Mouse (Mus musculus) neural tube, embryonic 13.5 days (tissue): ENCODE measurements around the gene Mrpl55. TPM values are rescaled to one million over a fixed set of nuclear protein-coding genes. Genes with fewer than 3 reads are reported as not detected.
A peak's percentile ranks its signal among the peaks of the same experiment; 100 is the strongest.
"Not testable (repeated sequence)": the region's sequence is repeated elsewhere in the genome, so short reads cannot be mapped to it uniquely, and the experiment has no call there.

Source experiments
- ATAC-seq: fragments of 200-750 bp; cut with Nextera tagmentation; 2 replicates; pipeline ENCODE4 v1.8.0; 2017; ENCODE audit warnings: low read depth, mild to moderate bottlenecking, moderate TSS enrichment, moderate library complexity
- H3K27ac ChIP-seq: fragments of 300-500 bp; sonication (generic); replicated peaks from 2 replicates; pipeline ENCODE4 v1.5.1; 2015; ENCODE audit warnings: moderate library complexity, mild to moderate bottlenecking, inconsistent platforms
- H3K27me3 ChIP-seq: fragments of 300-500 bp; sonication (generic); 2 replicates; pipeline ENCODE4 v1.6.1; 2015; ENCODE audit warnings: mild to moderate bottlenecking, inconsistent platforms
- H3K36me3 ChIP-seq: fragments of 300-500 bp; sonication (generic); 2 replicates; pipeline ENCODE4 v1.6.1; 2015; ENCODE audit warnings: mild to moderate bottlenecking, inconsistent platforms
- H3K4me1 ChIP-seq: fragments of 300-500 bp; sonication (generic); replicated peaks from 2 replicates; pipeline ENCODE4 v1.6.1; 2015; ENCODE audit warnings: inconsistent platforms
- H3K4me2 ChIP-seq: fragments of 300-500 bp; sonication (generic); 2 replicates; pipeline ENCODE4 v1.6.1; 2015; ENCODE audit warnings: inconsistent platforms, mild to moderate bottlenecking, moderate library complexity
- H3K4me3 ChIP-seq: fragments of 300-500 bp; sonication (generic); 2 replicates; pipeline ENCODE4 v1.5.1; 2015; ENCODE audit warnings: mild to moderate bottlenecking, inconsistent platforms
- H3K9ac ChIP-seq: fragments of 300-500 bp; sonication (generic); 2 replicates; pipeline ENCODE4 v1.6.1; 2015; ENCODE audit warnings: moderate library complexity, mild to moderate bottlenecking, inconsistent platforms
- H3K9me3 ChIP-seq: fragments of 300-500 bp; sonication (generic); 2 replicates; pipeline ENCODE4 v1.6.1; 2016; ENCODE audit warnings: inconsistent platforms
- WGBS: fragments of 180-500 bp; shearing (Covaris S2); methylation state at CpG from one replicate; pipeline ENCODE4 v1.1.7; 2015; 5-methylcytosine and 5-hydroxymethylcytosine counted together
- polyA plus RNA-seq: library from polyadenylated mRNA; unstranded; fragments of >200 nt; fragmentation: Nextera tagmentation; extraction: Ambion mirVana; gene quantifications from 2 replicates; pipeline ENCODE4 v1.2.1, GENCODE M21; 2015

The Mrpl55 gene
- polyA plus RNA-seq, 1 experiment from 2014 or later: 95.6 TPM

- Histone ChIP-seq H3K4me3 (peak overlapping the region; percentile 90), H3K4me1 (peaks cover 22% of the 10 kb centered on the region), H3K27me3 (no peaks in the 10 kb centered on the region), H3K27ac (peak overlapping the region; percentile 50; the same call in 1 of the 2 replicates), H3K36me3 (peaks cover 27% of the 10 kb centered on the region), H3K9ac (peak overlapping the region; percentile 86), H3K4me2 (peak overlapping the region; percentile 93), H3K9me3 (no peaks in the 10 kb centered on the region)
- WGBS: 36% methylated on average over 16 of the region's 16 CpGs
- no peak for ATAC-seq
Measured at GRCm38 (mm10) chr11:59201216-59202002, 877 bp upstream of the Mrpl55 start.

GRCm38 (mm10) chr11:59208153-59208831, 6.0 kb downstream of the Mrpl55 start, which contains the start of gene 2310033P09Rik:
Gene 2310033P09Rik (plus strand): TSS chr11:59208321.
- Histone ChIP-seq H3K36me3 (peaks cover 65% of the 10 kb centered on the region), H3K9me3 (no peaks in the 10 kb centered on the region)

GRCm38 (mm10) chr11:59209003-59209441, 6.7 kb downstream of the Mrpl55 start:
- WGBS: 14% methylated on average over 18 of the region's 18 CpGs
- peak overlapping the region; percentile 85 for H3K27ac ChIP-seq
- H3K36me3 ChIP-seq: peaks cover 65% of the 10 kb centered on the region
- H3K4me3 ChIP-seq: peak overlapping the region; percentile 62
- peaks cover 25% of the 10 kb centered on the region for H3K4me1 ChIP-seq
- peak; percentile 60 for ATAC-seq
- H3K9me3 ChIP-seq: no peaks in the 10 kb centered on the region
- peak overlapping the region; percentile 90 for H3K4me2 ChIP-seq
- H3K9ac ChIP-seq: peak overlapping the region; percentile 78
- H3K27me3 ChIP-seq: no peaks in the 10 kb centered on the region

More at GRCm38 (mm10) chr11:59208153-59208831, 6.0 kb downstream of the Mrpl55 start, which contains the start of gene 2310033P09Rik:
- H3K4me3 ChIP-seq: peak within 1 kb of the TSS; percentile 62
- peaks cover 25% of the 10 kb centered on the region for H3K4me1 ChIP-seq
- WGBS: under 1% methylated on average over 65 of the region's 67 CpGs
- H3K27me3 ChIP-seq: no peaks in the 10 kb centered on the region
- peak within 1 kb of the TSS; percentile 90 for H3K4me2 ChIP-seq
- H3K9ac ChIP-seq: peak within 1 kb of the TSS; percentile 78
- peak within 1 kb of the TSS; percentile 85 for H3K27ac ChIP-seq
- peak; percentile 85 for ATAC-seq

- Histone ChIP-seq H3K27ac (0 out of 2 replicates have a peak overlapping the region, but pooled peaks have one; percentile 34), H3K4me2 (peak overlapping the region; percentile 90), H3K27me3 (no peaks in the 10 kb centered on the region), H3K9me3 (no peaks in the 10 kb centered on the region), H3K36me3 (peaks cover 59% of the 10 kb centered on the region), H3K4me1 (peaks cover 25% of the 10 kb centered on the region), H3K4me3 (peak overlapping the region; percentile 62), H3K9ac (peak overlapping the region; percentile 78; the same call in 1 of the 2 replicates)
- 72% methylated on average over 5 of the region's 5 CpGs for WGBS
- ATAC-seq: no peak
Measured at GRCm38 (mm10) chr11:59209580-59209979, 7.3 kb downstream of the Mrpl55 start.

GRCm38 (mm10) chr11:59210020-59210419, 7.7 kb downstream of the Mrpl55 start:
- Histone ChIP-seq H3K4me2 (no peak overlapping the region), H3K27ac (no peak overlapping the region)
- 87% methylated on average over 4 of the region's 4 CpGs for WGBS

GRCm38 (mm10) chr11:59211561-59211960, 9.3 kb downstream of the Mrpl55 start:
- Histone ChIP-seq H3K4me1 (peaks cover 25% of the 10 kb centered on the region), H3K36me3 (peaks cover 47% of the 10 kb centered on the region)
- WGBS: 86% methylated on average over 9 of the region's 9 CpGs
- H3K27ac ChIP-seq, H3K9me3 ChIP-seq, ATAC-seq, H3K4me2 ChIP-seq, H3K4me3 ChIP-seq, H3K9ac ChIP-seq, H3K27me3 ChIP-seq: not testable (repeated sequence)

More at GRCm38 (mm10) chr11:59210020-59210419, 7.7 kb downstream of the Mrpl55 start:
- ATAC-seq: no peak
- Histone ChIP-seq H3K4me1 (peaks cover 25% of the 10 kb centered on the region), H3K27me3 (no peaks in the 10 kb centered on the region), H3K9ac (0 out of 2 replicates have a peak overlapping the region, but pooled peaks have one; percentile 78), H3K9me3 (no peaks in the 10 kb centered on the region), H3K4me3 (no peak overlapping the region), H3K36me3 (peaks cover 57% of the 10 kb centered on the region)

GRCm38 (mm10) chr11:59212320-59212719, 10.0 kb downstream of the Mrpl55 start:
- 87% methylated on average over 12 of the region's 12 CpGs for WGBS
- H3K27ac ChIP-seq, H3K9ac ChIP-seq, H3K4me3 ChIP-seq, H3K4me2 ChIP-seq, ATAC-seq, H3K9me3 ChIP-seq, H3K27me3 ChIP-seq: not testable (repeated sequence)
- Histone ChIP-seq H3K36me3 (peaks cover 46% of the 10 kb centered on the region), H3K4me1 (peaks cover 25% of the 10 kb centered on the region)

- H3K27me3 ChIP-seq: no peaks in the 10 kb centered on the region
- peaks cover 50% of the 10 kb centered on the region for H3K36me3 ChIP-seq
- H3K4me3 ChIP-seq: no peak overlapping the region
- H3K27ac ChIP-seq: no peak overlapping the region
- 93% methylated on average over 12 of the region's 12 CpGs for WGBS
- no peak for ATAC-seq
- peaks cover 19% of the 10 kb centered on the region for H3K4me1 ChIP-seq
- H3K9ac ChIP-seq: no peak overlapping the region
- no peaks in the 10 kb centered on the region for H3K9me3 ChIP-seq
- no peak overlapping the region for H3K4me2 ChIP-seq
Measured at GRCm38 (mm10) chr11:59212892-59213494, 10.7 kb downstream of the Mrpl55 start.

GRCm38 (mm10) chr11:59216955-59217354, 14.7 kb downstream of the Mrpl55 start:
- Histone ChIP-seq H3K27me3 (no peaks in the 10 kb centered on the region), H3K4me3 (no peak overlapping the region), H3K27ac (no peak overlapping the region), H3K9me3 (no peaks in the 10 kb centered on the region), H3K36me3 (peaks cover 35% of the 10 kb centered on the region), H3K9ac (no peak overlapping the region), H3K4me2 (no peak overlapping the region), H3K4me1 (peaks cover 9% of the 10 kb centered on the region; the same call in 1 of the 2 replicates)
- ATAC-seq: no peak
- WGBS: 82% methylated on average over 3 of the region's 3 CpGs

- Histone ChIP-seq H3K27me3 (no peaks in the 10 kb centered on the region), H3K9me3 (no peaks in the 10 kb centered on the region), H3K4me2 (no peak overlapping the region), H3K9ac (no peak overlapping the region), H3K4me3 (no peak overlapping the region), H3K27ac (no peak overlapping the region), H3K4me1 (peaks cover 18% of the 10 kb centered on the region), H3K36me3 (peaks cover 23% of the 10 kb centered on the region; the same call in 1 of the 2 replicates)
- no peak for ATAC-seq
- 91% methylated on average over 4 of the region's 4 CpGs for WGBS
Measured at GRCm38 (mm10) chr11:59218389-59218998, 16.2 kb downstream of the Mrpl55 start.

GRCm38 (mm10) chr11:59219064-59219463, 16.8 kb downstream of the Mrpl55 start:
- no peak overlapping the region for H3K4me2 ChIP-seq
- no peak for ATAC-seq
- no peak overlapping the region for H3K4me3 ChIP-seq
- H3K36me3 ChIP-seq: peaks cover 27% of the 10 kb centered on the region; the same call in 1 of the 2 replicates
- no peaks in the 10 kb centered on the region for H3K27me3 ChIP-seq
- no peak overlapping the region for H3K27ac ChIP-seq
- no peak overlapping the region for H3K9ac ChIP-seq
- peaks cover 24% of the 10 kb centered on the region for H3K4me1 ChIP-seq
- no peaks in the 10 kb centered on the region for H3K9me3 ChIP-seq
